Mouse (Mus musculus) MEL (cell line): ENCODE data around the gene Fsip1. TPM values are rescaled to one million over a fixed set of nuclear protein-coding genes. Genes with fewer than 3 reads are reported as not detected.

Experiments
- DNase-seq: peaks from one replicate; pipeline ENCODE4 v3.0.0; 2011; ENCODE audit warnings: low read depth, low spot score
- H3K27ac ChIP-seq: 2 replicates; pipeline ENCODE4 v1.5.1; 2012; ENCODE audit warnings: low read depth, mild to moderate bottlenecking, control low read depth, low read length, moderate library complexity; ENCODE audit not compliant: control insufficient read depth
- H3K27me3 ChIP-seq, 2 experiments: fragments of 150-350 bp in 1 of 2; sonication (generic) in 1 of 2; 2 replicates each; pipeline ENCODE4 v1.6.1; 2012; ENCODE audit warnings: low read length in 2 of 2, mild to moderate bottlenecking in 2 of 2, improper control_type of control experiment in 1 of 2, moderate library complexity in 1 of 2; ENCODE audit not compliant: insufficient read depth in 2 of 2, control insufficient read depth in 1 of 2
- H3K36me3 ChIP-seq, 2 experiments: 2 replicates each; pipeline ENCODE4 v1.6.1; 2012 to 2014; ENCODE audit warnings: low read length in 2 of 2, improper control_type of control experiment in 1 of 2, inconsistent platforms in 1 of 2, mild to moderate bottlenecking in 1 of 2; ENCODE audit not compliant: insufficient read depth in 2 of 2, control insufficient read depth in 1 of 2
- H3K4me1 ChIP-seq, 2 experiments: fragments of 150-350 bp in 1 of 2; sonication (generic) in 1 of 2; 2 replicates each; pipeline ENCODE4 v1.6.1; 2012; ENCODE audit warnings: low read length in 2 of 2, improper control_type of control experiment in 1 of 2, mild to moderate bottlenecking in 1 of 2; ENCODE audit not compliant: insufficient read depth in 2 of 2, control insufficient read depth in 1 of 2
- H3K4me3 ChIP-seq, 2 experiments: fragments of 150-350 bp in 1 of 2; sonication (generic) in 1 of 2; 2 replicates each; pipeline ENCODE4 v1.5.1; 2012; ENCODE audit warnings: low read depth in 2 of 2, low read length in 2 of 2, mild to moderate bottlenecking in 2 of 2, moderate library complexity in 2 of 2, control low read depth in 1 of 2, improper control_type of control experiment in 1 of 2; ENCODE audit not compliant: control insufficient read depth in 1 of 2, insufficient read depth in 1 of 2
- H3K79me2 ChIP-seq: 2 replicates; pipeline ENCODE4 v1.6.1; 2012; ENCODE audit warnings: mild to moderate bottlenecking, low read length, moderate library complexity; ENCODE audit not compliant: control insufficient read depth, poor library complexity, insufficient read depth
- H3K9ac ChIP-seq: 2 replicates; pipeline ENCODE4 v1.6.1; 2012; ENCODE audit warnings: low read depth, mild to moderate bottlenecking, control low read depth, low read length, moderate library complexity; ENCODE audit not compliant: control insufficient read depth, poor library complexity, severe bottlenecking
- H3K9me3 ChIP-seq: fragments of 150-350 bp; sonication (generic); replicated peaks from 2 replicates; pipeline ENCODE4 v1.6.1; 2012; ENCODE audit warnings: mild to moderate bottlenecking, low read length, improper control_type of control experiment, moderate library complexity; ENCODE audit not compliant: insufficient read depth
- BHLHE40 ChIP-seq: IDR thresholded peaks from 2 replicates; pipeline ENCODE4 v1.6.1; 2012; ENCODE audit warnings: low read depth, mild to moderate bottlenecking, inconsistent platforms, low read length, improper control_type of control experiment, borderline replicate concordance
- CHD2 ChIP-seq: IDR thresholded peaks from 2 replicates; pipeline ENCODE4 v1.6.1; 2011; ENCODE audit warnings: low read length, improper control_type of control experiment
- CTCF ChIP-seq, 3 experiments: IDR thresholded peaks in 2 of 3; conservative IDR thresholded peaks in 1 of 3; 2 replicates each; pipeline ENCODE4 v1.5.1; 2011 to 2012; ENCODE audit warnings: low read length in 3 of 3, low read depth in 2 of 3, mild to moderate bottlenecking in 2 of 3, improper control_type of control experiment in 1 of 3, inconsistent platforms in 1 of 3, mixed read lengths in 1 of 3, moderate library complexity in 1 of 3; ENCODE audit not compliant: control insufficient read depth in 1 of 3, insufficient read depth in 1 of 3, poor library complexity in 1 of 3, severe bottlenecking in 1 of 3
- E2F4 ChIP-seq: IDR thresholded peaks from 2 replicates; pipeline ENCODE4 v1.6.1; 2011; ENCODE audit warnings: low read depth, low read length, improper control_type of control experiment, borderline replicate concordance
- ELF1 ChIP-seq: IDR thresholded peaks from 2 replicates; pipeline ENCODE4 v1.6.1; 2014; ENCODE audit warnings: low read depth, mild to moderate bottlenecking, inconsistent platforms, low read length, improper control_type of control experiment, moderate library complexity
- EP300 ChIP-seq, 2 experiments: IDR thresholded peaks; 2 replicates each; pipeline ENCODE4 v1.6.1; 2011; ENCODE audit warnings: improper control_type of control experiment in 2 of 2, low read length in 2 of 2, low read depth in 1 of 2, mild to moderate bottlenecking in 1 of 2
- ETS1 ChIP-seq: IDR thresholded peaks from 2 replicates; pipeline ENCODE4 v1.6.1; 2012; ENCODE audit warnings: low read depth, mild to moderate bottlenecking, inconsistent platforms, low read length, improper control_type of control experiment, moderate library complexity
- GABPA ChIP-seq: IDR thresholded peaks from 2 replicates; pipeline ENCODE4 v1.6.1; 2012; ENCODE audit warnings: low read depth, mild to moderate bottlenecking, inconsistent platforms, low read length, improper control_type of control experiment, moderate library complexity
- GATA1 ChIP-seq: IDR thresholded peaks from 2 replicates; pipeline ENCODE4 v1.6.1; 2011; ENCODE audit warnings: low read depth, low read length, improper control_type of control experiment
- HCFC1 ChIP-seq: IDR thresholded peaks from 2 replicates; pipeline ENCODE4 v1.6.1; 2012; ENCODE audit warnings: low read depth, mild to moderate bottlenecking, inconsistent platforms, low read length, improper control_type of control experiment, moderate library complexity
- JUND ChIP-seq: IDR thresholded peaks from 2 replicates; pipeline ENCODE4 v1.6.1; 2011; ENCODE audit warnings: low read depth, mild to moderate bottlenecking, improper control_type of control experiment, low read length
- MAFK ChIP-seq: IDR thresholded peaks from 2 replicates; pipeline ENCODE4 v1.6.1; 2011; ENCODE audit warnings: low read depth, mild to moderate bottlenecking, low read length, improper control_type of control experiment, borderline replicate concordance
- MAX ChIP-seq: IDR thresholded peaks from 2 replicates; pipeline ENCODE4 v1.6.1; 2011; ENCODE audit warnings: low read length, improper control_type of control experiment
- MAZ ChIP-seq: IDR thresholded peaks from 2 replicates; pipeline ENCODE4 v1.6.1; 2012; ENCODE audit warnings: low read depth, mild to moderate bottlenecking, inconsistent platforms, low read length, improper control_type of control experiment
- MYC ChIP-seq: IDR thresholded peaks from 2 replicates; pipeline ENCODE4 v1.6.1; 2011; ENCODE audit warnings: low read depth, mild to moderate bottlenecking, low read length, improper control_type of control experiment, moderate library complexity
- NRF1 ChIP-seq: IDR thresholded peaks from 2 replicates; pipeline ENCODE4 v1.6.1; 2014; ENCODE audit warnings: low read depth, mild to moderate bottlenecking, inconsistent platforms, low read length, improper control_type of control experiment, moderate library complexity; ENCODE audit not compliant: poor library complexity, insufficient read depth, severe bottlenecking
- POLR2AphosphoS2 ChIP-seq: IDR thresholded peaks from 2 replicates; pipeline ENCODE4 v1.6.1; 2011; ENCODE audit warnings: low read length, improper control_type of control experiment
- RCOR1 ChIP-seq: IDR thresholded peaks from 2 replicates; pipeline ENCODE4 v1.6.1; 2012; ENCODE audit warnings: low read depth, mild to moderate bottlenecking, inconsistent platforms, low read length, improper control_type of control experiment
- SIN3A ChIP-seq: IDR thresholded peaks from 2 replicates; pipeline ENCODE4 v1.6.1; 2012; ENCODE audit warnings: low read length, improper control_type of control experiment, inconsistent platforms
- SMC3 ChIP-seq: IDR thresholded peaks from 2 replicates; pipeline ENCODE4 v1.6.1; 2011; ENCODE audit warnings: low read depth, low read length, improper control_type of control experiment
- TCF12 ChIP-seq: IDR thresholded peaks from 2 replicates; pipeline ENCODE4 v1.6.1; 2014; ENCODE audit warnings: low read depth, mild to moderate bottlenecking, inconsistent platforms, low read length, improper control_type of control experiment, moderate library complexity
- UBTF ChIP-seq: IDR thresholded peaks from 2 replicates; pipeline ENCODE4 v1.6.1; 2012; ENCODE audit warnings: low read depth, mild to moderate bottlenecking, inconsistent platforms, low read length, improper control_type of control experiment, moderate library complexity, borderline replicate concordance; ENCODE audit not compliant: insufficient read depth
- USF1 ChIP-seq: IDR thresholded peaks from 2 replicates; pipeline ENCODE4 v1.6.1; 2014; ENCODE audit warnings: low read depth, mild to moderate bottlenecking, inconsistent platforms, low read length, improper control_type of control experiment, moderate library complexity
- ZC3H11A ChIP-seq: IDR thresholded peaks from 2 replicates; pipeline ENCODE4 v1.6.1; 2012; ENCODE audit warnings: low read depth, mild to moderate bottlenecking, inconsistent platforms, low read length, improper control_type of control experiment
- ZMIZ1 ChIP-seq: IDR thresholded peaks from 2 replicates; pipeline ENCODE4 v1.6.1; 2012; ENCODE audit warnings: low read depth, mild to moderate bottlenecking, inconsistent platforms, low read length, improper control_type of control experiment, moderate library complexity
- polyA plus RNA-seq, 2 experiments: library from polyadenylated mRNA; stranded (reverse) in 1 of 2; unstranded in 1 of 2; fragments of >175 nt in 1 of 2; fragments of >200 nt in 1 of 2; gene quantifications; 2 replicates each; pipeline versions ENCODE4 v1.2.1 to v1.2.4; 2012; ENCODE audit warnings: low replicate concordance in 2 of 2, low read depth in 1 of 2; ENCODE audit not compliant: insufficient read length in 2 of 2, insufficient read depth in 1 of 2, missing spikeins in 1 of 2
- total RNA-seq: library from RNA; depleted of rRNA; stranded (reverse); fragments of 300-350 nt; gene quantifications from 2 replicates; pipeline ENCODE4 v1.2.3, GENCODE M21; 2012

Gene Fsip1
- total and polyA plus RNA-seq, 3 experiments, result not detected

DNA sequence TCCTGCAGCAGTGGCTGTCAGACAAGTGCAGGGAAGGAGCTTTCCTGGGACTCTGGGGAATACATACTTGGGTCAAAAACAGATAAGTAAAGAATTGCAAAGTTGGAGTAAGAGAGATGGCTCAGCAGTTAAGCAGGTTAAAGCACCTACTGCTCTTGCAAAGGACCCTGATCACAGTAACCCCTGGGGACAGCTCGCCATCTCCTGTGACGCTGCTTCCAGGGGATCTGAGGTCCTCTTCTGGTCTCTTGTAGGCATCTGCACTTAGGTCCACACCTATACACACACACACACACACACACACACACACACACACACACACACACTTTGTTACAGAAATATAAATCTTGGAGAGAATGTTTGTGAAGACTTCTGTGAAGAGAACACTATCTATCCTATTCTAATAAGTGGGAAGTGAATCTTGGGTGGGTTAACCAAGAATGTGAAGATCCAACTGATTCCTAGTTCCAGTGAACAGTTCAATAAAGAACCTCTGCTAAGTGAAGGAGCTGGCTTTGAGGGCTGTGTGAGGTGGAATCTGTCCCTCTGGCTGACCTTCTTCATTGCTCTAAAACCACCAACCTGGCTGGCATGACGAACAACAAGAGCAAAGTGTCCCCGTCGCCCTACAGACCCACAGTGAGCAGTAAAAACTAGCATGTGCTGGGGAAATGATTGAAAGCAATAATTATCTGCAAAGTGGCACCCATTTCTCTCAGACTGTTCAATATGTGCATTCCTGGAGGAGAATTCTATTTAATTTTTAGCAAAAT, 129.1 kb downstream of the Fsip1 start:
- Histone ChIP-seq H3K4me1 (no peaks in the 10 kb centered on the region), H3K79me2 (no peaks in the 10 kb centered on the region), H3K36me3 (no peaks in the 10 kb centered on the region), H3K4me3 (no peak overlapping the region), H3K27me3 (no peaks in the 10 kb centered on the region), H3K9me3 (no peaks in the 10 kb centered on the region), H3K9ac (no peak overlapping the region), H3K27ac (no peak overlapping the region)
- no peak for TF ChIP-seq GABPA
- no peak for TF ChIP-seq POLR2AphosphoS2
- no peak for TF ChIP-seq GATA1
- no peak for TF ChIP-seq ZC3H11A
- no peak for TF ChIP-seq HCFC1
- TF ChIP-seq NRF1, result no peak
- TF ChIP-seq ELF1, result no peak
- TF ChIP-seq UBTF, result no peak
- no peak for TF ChIP-seq RCOR1
- TF ChIP-seq ZMIZ1, result no peak
- TF ChIP-seq CTCF (IDR thresholded peaks at IDR 0.05 in 2 of 3, conservative IDR thresholded peaks at IDR 0.05 in 1 of 3; ENCODE audit: control insufficient read depth in 1 of 3, insufficient read depth in 1 of 3, low read depth in 2 of 3, low read length in 3 of 3, poor library complexity in 1 of 3, severe bottlenecking in 1 of 3), result no peak
- TF ChIP-seq SMC3, result no peak
- TF ChIP-seq SIN3A, result no peak
- TF ChIP-seq MYC, result no peak
- TF ChIP-seq EP300 (IDR thresholded peaks at IDR 0.05; ENCODE audit: low read depth in 1 of 2, low read length in 2 of 2), result no peak
- TF ChIP-seq MAX, result no peak
- no peak for TF ChIP-seq BHLHE40
- DNase-seq, result no peak

DNA sequence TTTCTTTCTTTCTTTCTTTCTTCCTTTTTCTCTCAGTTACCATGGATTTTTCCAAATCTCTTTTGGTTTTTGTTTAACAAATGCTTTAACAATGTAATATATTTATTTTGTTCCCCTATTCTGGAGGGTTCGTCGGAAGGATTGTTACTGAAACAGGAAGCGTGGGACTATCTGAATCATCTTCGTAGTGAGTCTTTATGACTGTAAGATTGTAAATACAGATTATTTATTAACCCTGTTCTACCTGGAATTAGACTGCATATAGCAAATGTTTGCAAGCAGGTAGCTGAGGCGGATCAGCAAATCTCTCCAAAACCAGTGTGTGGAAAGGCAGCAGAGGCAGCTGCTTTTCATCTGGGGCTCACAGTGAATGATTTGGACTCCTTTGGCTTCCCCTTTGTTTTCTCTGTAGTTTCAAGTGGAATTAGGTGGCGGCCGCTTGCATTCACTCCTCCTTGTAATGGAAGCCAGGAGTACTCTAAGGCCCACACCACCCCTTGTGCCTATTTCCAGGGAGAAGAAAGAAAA, 130.8 kb downstream of the Fsip1 start:
- Histone ChIP-seq H3K27me3 (no peaks in the 10 kb centered on the region), H3K4me1 (no peaks in the 10 kb centered on the region), H3K79me2 (no peaks in the 10 kb centered on the region), H3K9me3 (no peaks in the 10 kb centered on the region), H3K27ac (no peak overlapping the region), H3K4me3 (no peak overlapping the region), H3K9ac (no peak overlapping the region), H3K36me3 (no peaks in the 10 kb centered on the region)
- TF ChIP-seq MAX, result no peak
- no peak for TF ChIP-seq TCF12
- TF ChIP-seq MYC, result no peak
- no peak for TF ChIP-seq ELF1
- no peak for TF ChIP-seq UBTF
- no peak for TF ChIP-seq USF1
- TF ChIP-seq BHLHE40, result no peak
- no peak for TF ChIP-seq CHD2
- TF ChIP-seq MAZ, result no peak
- no peak for TF ChIP-seq GABPA
- no peak for TF ChIP-seq ETS1
- no peak for TF ChIP-seq MAFK
- TF ChIP-seq E2F4, result no peak
- no peak for TF ChIP-seq JUND
- TF ChIP-seq POLR2AphosphoS2, result no peak
- DNase-seq, result no peak
